Mouse (Mus musculus) heart, postnatal 0 days (tissue): ENCODE results near the gene Slx4ip. TPM values are rescaled to one million over a fixed set of nuclear protein-coding genes. Genes with fewer than 3 reads are reported as not detected.
A peak's percentile ranks its signal among the peaks of the same experiment; 100 is the strongest.

ENCODE experiments used
- ATAC-seq: fragments of 200-750 bp; cut with Nextera tagmentation; 2 replicates; pipeline ENCODE4 v1.8.0; 2017; ENCODE audit warnings: low read depth, moderate number of reproducible peaks, moderate library complexity; ENCODE audit not compliant: insufficient read depth
- DNase-seq: peaks from one replicate; pipeline ENCODE4 v3.0.0-alpha.2; 2016; ENCODE audit warnings: low spot score
- H3K27ac ChIP-seq: fragments of 300-500 bp; sonication (generic); 2 replicates; pipeline ENCODE4 v1.5.1; 2014; ENCODE audit warnings: low read depth, mild to moderate bottlenecking
- H3K27me3 ChIP-seq: fragments of 300-500 bp; sonication (generic); 2 replicates; pipeline ENCODE4 v1.6.1; 2014; ENCODE audit warnings: low read length, mixed read lengths; ENCODE audit not compliant: control insufficient read depth, insufficient read depth
- H3K36me3 ChIP-seq: fragments of 300-500 bp; sonication (generic); replicated peaks from 2 replicates; pipeline ENCODE4 v1.6.1; 2014; ENCODE audit warnings: low read length, mixed read lengths; ENCODE audit not compliant: control insufficient read depth, insufficient read depth
- H3K4me1 ChIP-seq: fragments of 300-500 bp; sonication (generic); 2 replicates; pipeline ENCODE4 v1.6.1; 2014; ENCODE audit warnings: antibody characterized with exemption; ENCODE audit not compliant: control insufficient read depth, insufficient read depth
- H3K4me2 ChIP-seq: fragments of 300-500 bp; sonication (generic); 2 replicates; pipeline ENCODE4 v1.6.1; 2014; ENCODE audit warnings: low read depth, mild to moderate bottlenecking, low read length, moderate library complexity
- H3K4me3 ChIP-seq: fragments of 300-500 bp; sonication (generic); 2 replicates; pipeline ENCODE4 v1.5.1; 2014; ENCODE audit warnings: low read depth, low read length
- H3K9ac ChIP-seq: fragments of 300-500 bp; sonication (generic); replicated peaks from 2 replicates; pipeline ENCODE4 v1.6.1; 2014; ENCODE audit warnings: low read depth, low read length, mixed read lengths
- H3K9me3 ChIP-seq: fragments of 300-500 bp; sonication (generic); replicated peaks from 2 replicates; pipeline ENCODE4 v1.6.1; 2016; ENCODE audit warnings: low read length; ENCODE audit not compliant: control insufficient read depth
- CTCF ChIP-seq: IDR thresholded peaks from 2 replicates; pipeline ENCODE4 v1.5.1; 2016; ENCODE audit warnings: antibody characterized with exemption, control low read depth, low read depth
- EP300 ChIP-seq: IDR thresholded peaks from 2 replicates; pipeline ENCODE4 v1.6.1; 2016; ENCODE audit warnings: antibody characterized with exemption, low read depth
- WGBS: fragments of 180-500 bp; shearing (Covaris S2); extraction: QIAGEN DNeasy Blood & Tissue Kit; methylation state at CpG from one replicate; pipeline ENCODE4 v1.1.7; 2014; 5-methylcytosine and 5-hydroxymethylcytosine counted together
- polyA plus RNA-seq: library from polyadenylated mRNA; unstranded; fragments of >200 nt; fragmentation: Nextera tagmentation; extraction: Ambion mirVana; gene quantifications from 2 replicates; pipeline ENCODE4 v1.2.1, GENCODE M21; 2015
- total RNA-seq: library from RNA; depleted of rRNA; stranded (reverse); fragments of >200 nt; gene quantifications from 2 replicates; pipeline ENCODE4 v1.2.3, GENCODE M21; 2014; ENCODE audit warnings: low replicate concordance

Gene Slx4ip
- total and polyA plus RNA-seq, 2 experiments from 2014 or later = 1.2 to 2.1 TPM

DNA sequence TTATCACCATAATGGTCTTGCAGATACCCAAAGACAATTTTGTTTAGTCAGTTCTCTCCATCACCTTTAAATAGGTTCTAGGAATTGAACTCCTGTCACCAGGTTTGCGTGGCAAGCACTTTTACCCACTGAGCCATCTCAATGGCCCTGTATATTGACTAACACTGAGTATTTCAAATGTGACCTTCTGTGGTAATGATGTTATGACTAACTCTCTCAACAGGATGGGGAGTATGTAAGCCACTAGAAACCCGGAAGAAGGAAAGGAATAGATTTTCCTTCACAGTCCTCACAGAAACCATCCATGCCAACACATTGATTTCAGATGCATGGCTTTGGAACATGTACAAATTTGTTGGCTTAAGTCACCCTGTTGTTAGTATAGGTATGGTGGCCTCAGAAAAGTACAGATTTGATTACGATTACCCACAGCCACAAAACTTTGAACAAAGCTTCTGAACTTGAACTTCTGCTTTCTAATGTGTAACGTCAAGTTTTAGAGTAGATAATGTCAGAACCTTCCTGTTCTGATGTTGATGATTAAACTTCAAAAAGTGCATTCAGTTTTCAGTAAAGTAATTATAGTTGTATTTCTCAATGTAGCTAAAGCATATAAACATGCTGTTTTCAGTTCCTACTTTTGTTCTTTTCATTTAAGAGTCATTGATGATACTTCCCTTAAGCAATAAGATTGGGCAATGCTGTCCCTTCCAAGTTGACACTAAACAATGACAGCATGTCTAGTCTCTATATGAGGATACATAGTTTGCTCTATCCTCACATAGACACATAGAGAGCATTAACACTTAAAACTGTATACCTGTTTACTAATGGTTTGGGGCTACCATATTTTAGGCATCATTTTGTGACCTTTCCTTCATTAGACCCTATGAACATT is 45.6 kb downstream of the Slx4ip start:
- no peak for ATAC-seq
- Histone ChIP-seq H3K27ac (no peak overlapping the region), H3K9me3 (no peaks in the 10 kb centered on the region), H3K9ac (no peak overlapping the region), H3K4me3 (no peak overlapping the region), H3K36me3 (no peaks in the 10 kb centered on the region), H3K4me1 (no peaks in the 10 kb centered on the region), H3K27me3 (no peaks in the 10 kb centered on the region), H3K4me2 (no peak overlapping the region)
- TF ChIP-seq CTCF (no peak), EP300 (no peak)
- no peak for DNase-seq
- 86% methylated on average over 4 of the region's 4 CpGs for WGBS

- DNase-seq (no peak), ATAC-seq (no peak)
- 85% methylated on average over 1 of the region's 1 CpGs for WGBS
- Histone ChIP-seq H3K4me2 (no peak overlapping the region), H3K9ac (no peak overlapping the region), H3K27me3 (no peaks in the 10 kb centered on the region), H3K4me3 (no peak overlapping the region), H3K36me3 (no peaks in the 10 kb centered on the region), H3K4me1 (no peaks in the 10 kb centered on the region), H3K9me3 (no peaks in the 10 kb centered on the region), H3K27ac (no peak overlapping the region)
- TF ChIP-seq EP300 (no peak), CTCF (no peak)
Measured at GRCm38 (mm10) chr2:136938249-136938648, 47.2 kb downstream of the Slx4ip start.

DNA sequence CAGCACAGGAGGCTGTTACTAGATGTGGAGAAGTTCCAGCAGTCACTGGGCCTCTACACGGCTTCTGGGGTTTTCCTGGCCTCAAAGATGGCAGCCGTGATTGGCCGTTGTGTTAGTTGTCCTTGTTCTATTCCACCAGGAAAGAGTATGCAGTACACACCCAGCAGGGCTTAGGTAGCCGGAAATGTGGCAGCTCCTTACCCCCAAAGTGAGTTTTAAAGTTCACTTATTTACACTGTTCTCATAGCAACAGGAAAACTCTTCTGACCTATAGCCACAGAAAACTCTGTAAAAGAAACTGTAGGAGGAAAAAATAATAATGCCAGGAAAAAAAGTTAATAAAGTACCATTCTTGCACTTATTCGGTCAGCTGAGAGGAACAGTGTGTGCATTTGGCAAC is 55.3 kb downstream of the Slx4ip start:
- no peak overlapping the region for H3K4me2 ChIP-seq
- H3K27me3 ChIP-seq = no peaks in the 10 kb centered on the region
- H3K9ac ChIP-seq = no peak overlapping the region
- H3K4me1 ChIP-seq = 0 out of 2 replicates have a peak, but pooled peaks cover 12% of the 10 kb centered on the region
- no peaks in the 10 kb centered on the region for H3K36me3 ChIP-seq
- ATAC-seq = no peak
- no peaks in the 10 kb centered on the region for H3K9me3 ChIP-seq
- no peak overlapping the region for H3K27ac ChIP-seq
- WGBS = 57% methylated on average over 5 of the region's 5 CpGs
- no peak overlapping the region for H3K4me3 ChIP-seq
- no peak for DNase-seq
- TF ChIP-seq CTCF (no peak), EP300 (no peak)

DNA sequence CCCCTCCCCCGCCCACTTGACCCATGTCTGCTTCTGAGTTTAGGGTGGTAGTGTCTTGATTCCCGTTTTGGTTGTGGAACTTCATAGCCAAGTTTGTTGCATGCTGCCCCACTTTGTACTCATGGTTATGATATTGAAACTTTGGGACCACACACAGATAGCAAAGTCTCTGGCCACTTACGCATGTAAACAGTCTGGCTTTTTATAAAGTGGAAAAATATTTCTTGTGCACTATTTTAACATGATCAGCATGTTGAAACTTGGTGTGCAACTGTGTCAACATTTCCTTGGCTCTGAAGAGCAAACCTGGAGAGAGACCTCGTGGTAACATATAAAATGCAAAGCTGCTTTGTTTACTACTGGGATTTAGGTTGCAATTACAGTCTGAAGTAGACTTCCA is 56.5 kb downstream of the Slx4ip start:
- TF ChIP-seq CTCF = no peak
- TF ChIP-seq EP300 = no peak
- no peak for DNase-seq

DNA sequence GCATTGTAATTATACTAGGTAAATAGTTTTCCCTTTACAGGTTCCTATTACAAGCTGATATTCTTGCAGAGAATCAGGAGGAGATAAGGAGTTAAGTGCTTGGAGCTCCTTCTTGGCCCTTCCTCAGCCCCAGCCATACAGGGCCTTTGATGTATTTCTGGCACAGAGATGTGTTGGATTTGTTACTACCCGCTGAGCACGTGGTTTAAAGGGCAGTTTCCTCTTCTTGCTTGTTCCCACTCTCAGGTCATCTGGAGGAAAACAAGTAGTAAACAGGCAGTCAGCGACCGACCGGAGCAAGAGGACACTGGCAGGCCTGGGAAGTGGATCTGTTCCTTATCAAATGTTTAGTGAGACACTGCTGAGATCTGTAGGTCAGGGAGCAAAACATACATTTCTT is 56.9 kb downstream of the Slx4ip start:
- Histone ChIP-seq H3K4me2 (no peak overlapping the region), H3K4me1 (0 out of 2 replicates have a peak, but pooled peaks cover 12% of the 10 kb centered on the region), H3K4me3 (no peak overlapping the region), H3K27me3 (no peaks in the 10 kb centered on the region), H3K36me3 (no peaks in the 10 kb centered on the region), H3K27ac (no peak overlapping the region), H3K9ac (no peak overlapping the region), H3K9me3 (no peaks in the 10 kb centered on the region)
- WGBS = 6% methylated on average over 5 of the region's 5 CpGs
- no peak for DNase-seq
- TF ChIP-seq CTCF (no peak), EP300 (no peak)
- ATAC-seq = peak; percentile 44; the same call in 1 of the 2 replicates

More for the DNA sequence above, 56.5 kb downstream of the Slx4ip start:
- Histone ChIP-seq H3K36me3 (no peaks in the 10 kb centered on the region), H3K4me1 (0 out of 2 replicates have a peak, but pooled peaks cover 12% of the 10 kb centered on the region), H3K4me2 (no peak overlapping the region), H3K27me3 (no peaks in the 10 kb centered on the region), H3K9me3 (no peaks in the 10 kb centered on the region), H3K4me3 (no peak overlapping the region), H3K27ac (no peak overlapping the region), H3K9ac (no peak overlapping the region)
- WGBS = 59% methylated on average over 4 of the region's 4 CpGs
- ATAC-seq = no peak
